Mouse (Mus musculus) lung, postnatal 4 days (tissue): Measurements from ENCODE around the gene Tmem189.
A peak's percentile ranks its signal among the peaks of the same experiment; 100 is the strongest.

Source experiments
- DNase-seq, 2 experiments: peaks; one replicate each; pipeline ENCODE4 v3.0.0; 2021

Gene Tmem189

DNA sequence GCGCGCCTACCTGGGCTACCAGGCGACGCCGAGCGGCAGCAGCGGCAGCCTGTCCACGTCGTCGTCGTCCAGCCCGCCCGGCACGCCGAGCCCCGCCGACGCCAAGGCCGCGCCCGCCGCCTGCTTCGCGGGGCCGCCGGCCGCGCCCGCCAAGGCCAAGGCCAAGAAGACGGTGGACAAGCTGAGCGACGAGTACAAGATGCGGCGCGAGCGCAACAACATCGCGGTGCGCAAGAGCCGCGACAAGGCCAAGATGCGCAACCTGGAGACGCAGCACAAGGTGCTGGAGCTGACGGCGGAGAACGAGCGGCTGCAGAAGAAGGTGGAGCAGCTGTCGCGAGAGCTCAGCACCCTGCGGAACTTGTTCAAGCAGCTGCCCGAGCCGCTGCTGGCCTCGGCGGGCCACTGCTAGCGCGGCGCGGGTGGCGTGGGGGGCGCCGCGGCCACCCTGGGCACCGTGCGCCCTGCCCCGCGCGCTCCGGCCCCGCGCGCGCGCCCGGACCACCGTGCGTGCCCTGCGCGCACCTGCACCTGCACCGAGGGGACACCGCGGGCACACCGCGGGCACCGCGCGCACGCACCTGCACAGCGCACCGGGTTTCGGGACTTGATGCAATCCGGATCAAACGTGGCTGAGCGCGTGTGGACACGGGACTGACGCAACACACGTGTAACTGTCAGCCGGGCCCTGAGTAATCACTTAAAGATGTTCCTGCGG lies at the start of gene Tmem189:
Gene Tmem189, minus strand, starts transcription at position 322 of the 718 bp plus-strand sequence.
- DNase-seq, result peak; percentile 72 to 81

DNA sequence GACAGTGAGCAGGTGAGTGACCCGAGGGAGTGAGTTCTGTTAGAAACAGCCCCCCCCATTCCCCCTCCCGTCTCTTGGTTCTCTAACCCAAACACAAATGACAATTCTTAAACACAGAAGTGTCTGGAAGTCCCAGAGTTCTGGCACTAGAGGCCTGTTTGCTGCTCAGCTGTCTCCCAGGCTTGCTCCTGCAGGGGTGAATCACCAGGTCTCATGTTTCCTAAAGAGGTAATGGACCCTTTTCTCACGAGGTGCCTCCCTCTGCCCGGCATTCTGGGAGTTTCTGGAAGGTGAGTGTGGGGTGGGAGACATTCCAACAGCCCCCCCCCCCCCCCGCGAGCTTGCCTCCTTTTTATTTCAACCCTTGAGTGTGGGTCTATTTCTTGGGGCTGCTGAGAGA lies 49.4 kb upstream of the Tmem189 start:
- no peak for DNase-seq

DNA sequence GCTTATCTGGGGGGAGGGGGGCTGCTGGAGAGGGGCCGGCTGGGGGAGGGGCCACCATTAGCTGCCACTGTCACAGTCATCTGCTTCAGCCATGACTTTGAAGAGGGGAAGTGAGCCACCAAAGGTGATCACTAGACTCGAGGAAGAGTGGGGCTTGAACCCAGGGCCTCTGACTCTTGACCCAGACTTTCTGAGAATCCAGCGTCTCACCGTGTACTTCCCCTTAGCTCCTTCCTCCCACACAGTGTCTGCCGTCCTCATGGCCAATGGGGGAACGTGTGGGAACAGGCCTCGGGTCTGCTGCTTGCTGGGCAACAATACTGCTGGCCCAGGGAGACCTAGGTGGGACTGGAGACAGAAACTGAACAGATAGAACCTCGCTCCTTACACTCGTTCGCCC lies 45.2 kb upstream of the Tmem189 start:
- DNase-seq, result peak in 1 of 2 experiments; percentile 52

DNA sequence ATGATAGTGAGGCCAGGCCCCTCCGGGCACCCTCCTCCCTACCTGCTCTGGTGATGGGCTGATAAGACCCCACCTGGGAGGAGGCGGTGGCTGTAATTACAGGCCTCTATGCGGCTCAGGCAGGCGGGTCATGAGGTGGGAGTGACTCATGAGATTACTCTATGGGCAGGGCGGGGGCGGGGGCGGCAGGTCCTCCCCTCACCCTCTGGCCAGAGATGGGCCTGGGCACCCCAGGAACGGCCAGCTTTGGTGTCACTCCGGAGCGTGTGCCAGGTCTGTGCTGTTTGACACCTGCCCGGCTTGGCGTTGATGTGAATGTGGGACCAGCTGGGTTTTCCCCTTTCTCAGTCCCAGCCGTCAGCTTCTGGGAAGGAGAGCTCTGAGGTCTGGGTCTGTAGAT lies 41.5 kb upstream of the Tmem189 start:
- no peak for DNase-seq

DNA sequence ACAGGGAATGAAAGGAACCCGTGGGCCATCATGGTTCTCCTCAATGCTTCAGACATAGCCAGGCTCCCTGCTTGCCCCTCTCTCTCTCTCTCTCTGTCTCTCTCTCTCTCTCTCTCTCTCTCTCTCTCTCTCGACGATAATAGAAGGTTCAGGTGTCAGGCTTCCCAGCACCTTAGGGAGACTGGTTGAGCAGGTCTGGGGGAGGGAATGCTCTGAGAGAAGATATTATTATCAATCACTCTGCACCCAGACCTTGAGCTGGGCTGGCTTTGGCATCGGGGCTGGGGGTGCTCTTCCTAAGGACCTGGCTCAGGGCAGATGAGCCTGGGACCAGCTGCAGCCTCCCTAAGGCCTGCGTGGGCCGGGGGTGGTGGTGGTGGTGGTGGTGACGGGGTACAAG lies 40.4 kb upstream of the Tmem189 start:
- DNase-seq, result no peak

DNA sequence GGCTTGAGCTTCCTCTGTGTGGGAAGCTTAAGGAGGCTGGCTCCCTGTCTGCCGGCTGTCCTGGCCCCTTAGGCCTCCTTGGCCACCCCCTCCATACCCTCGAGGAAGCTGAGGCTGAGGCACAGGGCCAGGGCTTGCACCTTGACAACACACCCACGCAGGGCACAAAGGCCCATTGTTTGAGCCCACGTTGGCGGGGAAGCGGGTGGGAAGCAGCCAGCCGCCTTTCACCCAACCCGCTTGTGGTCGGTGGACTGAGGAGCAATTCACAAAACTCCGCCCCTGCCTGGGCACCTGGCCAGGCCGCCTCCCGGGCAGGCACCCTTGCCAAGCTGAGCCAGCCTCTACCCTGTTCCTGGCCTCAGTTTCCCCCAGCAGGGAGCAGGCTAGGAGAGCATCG lies 37.5 kb upstream of the Tmem189 start:
- peak; percentile 72 to 75 for DNase-seq

DNA sequence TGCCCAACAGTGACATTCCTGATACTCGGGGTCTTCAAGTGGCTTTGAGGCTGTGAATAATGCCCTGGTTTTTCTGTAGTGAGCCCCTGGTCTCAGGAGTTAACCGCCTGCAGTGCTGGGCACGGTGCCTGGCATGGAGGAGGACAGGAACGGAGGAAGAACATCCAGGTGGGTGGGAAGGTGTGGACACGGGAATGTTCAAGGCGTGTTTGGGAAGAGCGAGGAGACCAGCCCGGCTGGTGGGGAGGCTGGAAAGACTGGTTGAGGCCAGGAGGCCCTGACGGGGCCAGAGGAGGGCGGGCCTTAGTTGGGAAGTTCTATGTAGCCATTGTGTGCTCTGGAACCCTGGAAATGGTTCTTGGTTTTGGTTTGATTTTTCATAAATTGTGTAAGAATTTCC lies 36.3 kb upstream of the Tmem189 start:
- DNase-seq, result no peak

DNA sequence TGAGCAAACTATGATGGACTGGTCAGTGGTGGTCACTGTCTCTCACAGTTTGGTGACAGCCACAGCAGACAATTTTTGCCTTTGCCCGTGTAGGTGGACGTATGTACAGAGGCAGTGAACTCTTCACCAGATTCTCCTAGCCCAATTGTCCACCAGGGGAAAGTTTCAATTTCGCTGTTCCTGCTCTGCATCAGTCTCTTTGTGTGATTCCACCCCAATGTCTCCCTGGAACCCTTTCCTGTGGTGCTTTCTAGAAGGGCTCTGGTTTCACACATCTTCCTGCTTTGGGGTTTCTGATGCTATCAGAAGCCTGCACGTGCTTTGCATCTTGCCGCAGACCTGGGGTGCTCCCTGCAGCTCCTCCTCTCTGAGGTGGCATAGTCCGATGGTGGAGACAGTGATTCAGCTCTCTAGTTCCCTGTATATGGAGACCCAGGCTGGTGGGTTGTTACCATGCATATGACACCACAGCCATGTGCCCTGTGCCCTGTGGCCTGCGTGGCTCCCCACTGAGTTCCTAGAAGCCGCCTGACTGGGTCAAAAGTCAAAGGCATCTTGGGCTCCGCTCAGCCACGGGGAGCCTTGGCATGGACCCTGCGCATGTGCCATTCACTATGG lies 34.1 kb upstream of the Tmem189 start:
- DNase-seq, result peak; percentile 47 to 58

DNA sequence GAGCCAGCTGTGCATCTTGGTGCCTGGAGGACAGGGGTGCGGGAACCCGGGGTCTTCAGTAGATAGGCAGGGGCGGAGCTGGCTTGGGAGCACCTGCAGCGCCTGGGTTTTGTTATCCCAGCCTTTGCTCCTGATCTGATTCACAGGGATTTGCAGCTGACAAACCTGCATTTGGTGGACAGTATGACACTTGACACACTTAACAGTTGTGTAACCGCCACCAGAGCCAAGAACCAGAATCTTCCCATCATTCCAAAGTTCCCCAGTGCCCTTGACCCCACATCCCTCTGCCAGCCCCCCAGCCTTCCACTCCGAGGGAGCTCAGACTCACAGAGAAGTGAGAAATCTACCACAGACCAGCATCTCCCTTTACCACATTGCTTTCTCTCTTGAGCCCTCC lies 32.9 kb upstream of the Tmem189 start:
- DNase-seq, result no peak

DNA sequence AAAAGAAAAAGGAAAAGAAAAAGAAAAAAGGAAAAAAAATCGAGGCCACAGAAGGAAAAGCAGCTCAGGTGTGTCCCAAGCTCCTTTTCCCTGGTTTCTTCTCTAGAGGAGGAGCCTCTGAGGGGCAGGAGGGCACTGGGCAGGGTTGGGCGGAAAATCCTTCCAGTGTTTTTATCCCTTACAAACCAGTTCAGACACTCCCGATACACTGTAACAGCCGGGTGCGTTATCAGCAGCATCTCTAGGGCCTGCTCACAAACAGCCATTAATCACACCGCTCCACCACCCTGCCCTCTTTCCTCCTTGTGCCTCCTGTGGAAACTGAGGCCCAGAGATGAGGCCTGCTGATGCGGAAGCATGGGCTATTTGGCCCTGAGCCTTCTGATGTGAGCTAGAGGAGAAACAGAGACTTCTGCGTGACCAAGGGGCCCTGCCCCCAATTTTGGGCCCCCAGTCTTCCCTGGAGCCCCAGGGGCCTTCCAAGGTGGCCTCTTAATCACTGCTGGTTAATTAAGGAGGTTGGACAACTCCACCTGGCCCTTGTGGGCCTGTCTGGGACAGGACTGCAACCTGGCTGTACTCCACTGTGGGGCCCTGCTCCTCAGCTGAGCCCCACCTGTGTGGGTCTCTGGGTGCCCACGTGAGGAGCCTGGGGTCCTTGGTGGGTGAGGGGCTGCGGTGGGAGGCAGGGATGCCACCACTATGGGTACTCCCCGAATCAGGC lies 31.7 kb upstream of the Tmem189 start:
- no peak for DNase-seq

DNA sequence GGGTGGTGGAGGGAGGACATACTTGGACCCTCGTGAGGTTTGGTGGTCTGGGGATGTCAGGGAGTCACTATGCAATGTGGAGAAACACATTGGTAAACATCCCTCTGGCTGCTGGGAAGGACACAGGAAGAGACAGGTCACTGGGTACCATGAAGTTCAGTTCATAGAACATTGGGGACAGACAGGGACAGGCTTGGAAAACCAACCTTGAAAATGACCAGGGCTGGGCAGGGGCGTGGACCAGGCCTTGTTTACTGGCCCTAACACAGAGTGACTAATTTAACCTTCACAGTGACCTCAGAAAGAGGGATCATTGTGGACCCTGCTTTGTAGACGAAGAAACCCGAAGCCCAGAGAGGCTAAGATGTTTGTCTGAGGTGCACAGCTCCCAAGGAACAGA lies 29.9 kb upstream of the Tmem189 start:
- DNase-seq, result no peak

DNA sequence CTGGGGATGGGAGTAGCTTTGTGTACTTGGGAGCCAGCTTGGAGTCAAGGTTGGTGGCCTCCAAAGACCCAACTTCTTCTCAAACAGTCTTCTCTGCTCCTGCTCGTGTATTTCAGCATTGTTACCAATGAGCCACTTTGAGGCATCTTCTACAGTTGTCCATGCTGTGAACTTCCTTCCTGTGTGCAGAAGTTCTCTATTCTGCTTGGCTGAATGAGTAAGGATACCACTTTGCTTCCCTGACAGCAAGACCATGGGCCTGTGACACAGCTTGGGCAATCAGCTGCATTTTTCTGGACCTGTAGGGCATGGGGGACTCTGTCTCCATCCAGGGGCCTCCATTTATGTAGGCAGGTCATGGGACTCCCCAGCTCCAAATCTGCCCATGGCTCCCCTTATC lies 27.6 kb upstream of the Tmem189 start:
- DNase-seq, result no peak

DNA sequence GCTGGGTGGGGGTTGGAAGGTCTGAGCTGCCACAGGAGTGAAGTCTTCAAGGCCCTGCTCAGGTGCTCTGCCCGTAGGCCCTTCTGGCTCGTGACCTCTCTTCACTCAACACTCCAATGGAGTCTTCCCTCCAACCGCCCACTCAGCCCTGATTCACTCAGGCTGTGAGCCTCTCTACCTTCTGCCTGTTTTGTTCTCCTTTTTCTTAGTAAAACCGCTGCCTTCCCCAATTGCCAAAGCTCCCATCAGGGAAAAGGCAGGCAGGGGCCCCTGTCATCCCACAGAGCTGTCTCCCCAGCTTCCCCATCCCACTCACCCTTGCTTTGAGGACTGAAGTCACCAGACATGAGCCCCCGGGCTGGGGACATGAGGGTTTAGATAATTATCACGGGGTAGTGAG lies 25.4 kb upstream of the Tmem189 start:
- peak; percentile 49 to 60 for DNase-seq

DNA sequence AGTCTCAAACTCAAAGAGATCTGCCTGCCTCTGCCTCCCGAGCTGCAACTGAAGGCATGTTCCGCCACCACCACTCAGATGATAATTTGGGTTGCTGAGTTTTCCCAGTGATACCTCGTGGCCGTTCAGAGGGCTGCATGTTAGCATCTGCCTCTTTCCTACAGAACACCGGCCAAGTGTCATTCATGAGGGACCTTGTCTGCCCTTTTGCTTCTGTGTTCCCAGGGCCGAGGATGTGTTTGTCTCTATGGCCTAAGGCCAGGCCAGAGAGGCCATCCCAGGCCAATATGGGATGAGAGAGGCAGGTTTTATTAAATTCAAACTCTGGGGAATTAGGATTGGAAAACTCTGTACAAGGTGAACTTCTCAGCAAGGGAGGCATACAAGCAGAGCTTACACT lies 24.7 kb upstream of the Tmem189 start:
- DNase-seq, result no peak

DNA sequence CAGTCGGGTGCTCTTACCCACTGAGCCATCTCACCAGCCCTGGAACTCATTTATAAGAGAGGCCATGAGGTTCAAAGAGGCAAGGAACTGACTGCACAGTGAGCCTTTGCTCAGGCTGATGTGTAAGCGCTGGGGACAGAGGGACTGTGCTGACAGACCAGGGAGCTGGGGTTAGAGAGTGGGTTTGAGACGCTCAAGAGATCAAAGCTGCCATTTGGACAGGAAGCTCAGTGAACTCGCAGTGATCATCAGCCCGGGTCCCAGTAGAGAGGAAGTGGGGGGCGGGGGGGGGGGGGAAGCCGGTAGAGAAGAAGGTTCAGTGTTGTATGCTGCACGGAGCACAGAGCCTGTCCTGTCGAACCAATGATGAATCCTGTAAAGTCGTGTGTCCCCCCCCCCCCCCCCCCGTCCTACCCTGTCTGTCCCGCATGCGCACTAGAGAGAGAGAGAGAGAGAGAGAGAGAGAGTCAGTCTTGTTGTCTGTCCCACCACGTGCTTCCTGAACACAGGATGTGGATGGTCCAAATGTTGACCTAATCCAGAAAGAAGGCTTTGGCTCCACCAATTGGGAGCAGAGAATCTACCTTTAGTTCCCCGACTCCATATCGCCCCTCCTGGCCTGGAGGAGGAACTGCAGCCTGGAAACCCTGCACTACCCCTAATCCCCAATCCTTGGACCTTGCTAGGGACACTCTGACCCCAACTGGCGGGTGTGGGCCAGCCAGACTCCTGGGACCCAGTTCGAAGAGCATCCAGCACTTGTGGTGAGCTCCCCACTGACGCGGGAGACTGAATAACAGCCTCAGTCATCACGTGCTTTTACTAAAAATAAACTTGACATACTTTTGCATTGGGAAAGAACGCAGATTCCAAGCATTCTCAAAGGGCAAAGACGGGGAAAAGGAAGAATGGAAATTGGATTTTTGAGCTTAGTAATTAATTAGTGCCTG lies 23.5 kb upstream of the Tmem189 start:
- DNase-seq, result peak; percentile 77

DNA sequence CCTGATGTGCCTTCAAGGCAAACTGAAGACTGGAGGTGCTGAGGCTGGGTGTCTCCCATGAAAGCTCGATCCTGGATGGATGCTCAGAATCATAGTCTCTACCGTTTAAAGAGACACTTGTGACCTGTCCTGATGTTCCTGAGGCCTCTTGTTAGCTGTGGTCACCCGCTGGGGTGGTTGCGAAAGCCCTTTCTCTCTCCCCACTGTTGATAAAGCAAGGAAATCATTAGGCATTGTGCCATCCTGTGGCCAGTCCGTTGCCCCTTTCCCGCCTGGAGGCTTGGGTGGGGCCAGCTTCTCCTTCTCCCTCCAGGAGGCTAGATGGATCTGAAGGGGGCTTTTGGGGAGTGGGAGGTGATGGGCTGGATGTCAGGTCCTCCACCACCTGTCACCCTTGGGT lies 21.0 kb upstream of the Tmem189 start:
- DNase-seq, result no peak

DNA sequence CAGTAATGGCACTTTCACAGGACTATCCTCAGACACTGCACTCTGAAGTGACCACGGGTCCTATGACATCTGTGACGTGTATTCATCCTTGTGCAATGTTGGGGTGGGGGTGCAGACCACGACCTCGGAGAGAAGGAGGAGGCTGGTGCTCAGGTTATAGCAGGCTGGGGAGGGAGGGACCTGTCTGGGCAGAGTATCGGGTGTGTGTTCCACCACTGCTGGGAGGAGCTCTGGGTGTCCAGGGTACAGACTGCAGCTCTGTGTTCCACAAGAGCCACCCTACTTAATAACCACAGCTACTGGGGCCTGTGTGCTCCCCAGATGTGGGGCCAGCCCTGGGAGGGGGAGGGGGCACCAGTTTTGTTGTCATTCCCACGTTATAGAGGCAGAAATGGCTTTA lies 20.3 kb upstream of the Tmem189 start:
- DNase-seq, result no peak

DNA sequence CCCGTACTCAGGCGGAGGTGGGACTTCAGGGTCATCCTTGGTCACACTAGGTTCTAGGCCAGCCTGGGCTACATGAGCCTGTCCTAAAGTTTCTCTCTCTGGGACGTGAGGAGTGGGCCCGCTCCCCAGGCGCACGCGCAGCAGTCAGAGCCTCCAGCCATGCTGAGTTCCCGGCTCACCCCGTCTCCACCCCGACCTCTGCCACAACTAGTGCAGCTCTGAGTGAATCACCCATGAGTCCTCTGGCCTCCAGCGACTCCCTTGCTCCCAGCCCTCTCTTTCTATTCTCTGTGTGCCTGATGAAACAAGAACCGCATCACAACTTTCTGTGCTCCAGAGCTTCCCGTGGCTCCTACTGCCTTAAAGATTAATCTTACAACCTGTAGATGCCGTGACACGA lies 18.8 kb upstream of the Tmem189 start:
- DNase-seq, result no peak

DNA sequence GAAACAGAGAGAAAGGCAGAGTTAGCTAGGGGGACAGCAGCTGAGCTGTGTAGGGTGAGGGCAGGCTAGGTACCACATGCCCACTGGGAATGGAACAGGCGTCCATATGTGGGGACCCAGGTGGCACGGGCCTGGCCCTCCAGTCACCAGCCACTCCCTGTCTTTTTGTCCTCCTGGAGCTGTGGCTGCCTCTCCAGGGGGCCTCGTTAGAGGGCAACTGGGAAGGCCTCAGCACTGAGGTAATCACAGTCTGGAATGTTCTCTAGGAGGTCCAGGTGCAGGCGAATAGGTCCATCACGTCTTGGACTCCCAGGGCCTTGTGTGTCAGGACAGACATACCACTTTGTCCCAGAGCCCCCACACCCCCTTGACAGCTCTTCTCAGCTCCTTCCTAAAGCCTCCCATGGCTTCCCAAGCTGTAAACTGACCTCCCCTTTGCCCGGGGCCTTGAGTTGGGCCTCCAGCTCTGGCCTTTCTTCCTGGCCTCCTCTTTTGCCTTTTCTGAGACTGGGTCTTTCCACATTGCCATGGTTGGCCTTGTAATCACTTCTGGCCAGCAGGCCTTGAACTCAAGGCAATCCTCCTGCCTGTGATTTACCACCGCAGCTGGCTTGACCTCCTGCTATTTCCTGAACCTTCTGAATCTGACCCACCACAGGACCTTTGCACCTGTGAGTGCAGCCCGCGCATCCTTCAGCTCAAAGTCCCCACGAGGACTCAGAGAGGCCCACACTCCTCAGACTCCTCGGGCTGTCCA lies 16.7 kb upstream of the Tmem189 start:
- DNase-seq, result no peak

DNA sequence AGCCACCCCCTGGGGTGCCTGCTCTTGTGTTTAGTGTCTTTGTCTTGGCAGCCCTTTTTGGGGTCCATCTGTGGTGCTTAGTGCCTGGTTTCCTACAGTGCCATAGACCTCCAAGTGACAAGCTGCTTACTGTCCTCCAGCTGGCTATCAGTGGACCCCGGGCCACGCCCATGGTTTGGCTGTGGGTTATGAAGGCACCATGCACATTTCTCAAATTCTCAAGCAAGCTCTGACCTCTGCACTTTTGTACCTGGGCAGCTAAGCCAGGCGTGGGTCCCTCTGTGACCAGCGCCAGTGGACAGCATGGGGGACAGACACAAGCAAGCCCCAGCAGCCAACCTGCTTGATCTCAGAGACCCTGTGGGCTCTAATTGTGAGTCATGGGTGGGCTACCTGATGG lies 14.8 kb upstream of the Tmem189 start:
- DNase-seq, result no peak

DNA sequence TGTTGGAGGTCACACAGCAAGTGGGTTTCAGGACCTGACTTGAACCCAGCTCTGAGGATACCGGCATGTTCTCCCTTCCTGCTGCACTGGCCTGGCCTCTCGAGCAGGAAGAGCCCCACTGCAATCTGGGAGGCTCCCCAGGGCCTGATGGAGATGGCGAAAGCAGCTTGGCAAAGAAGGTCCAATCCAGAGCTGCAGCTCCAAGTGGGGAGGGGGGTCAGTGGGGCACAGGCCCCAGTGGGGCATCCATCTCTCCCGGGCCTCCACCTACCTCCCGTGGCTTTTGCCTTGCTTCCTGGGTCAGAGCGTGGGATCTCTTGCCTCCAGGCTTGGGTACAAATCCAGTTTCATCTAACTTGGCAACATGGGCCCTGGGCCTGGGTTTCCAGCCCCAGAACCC lies 12.5 kb upstream of the Tmem189 start:
- DNase-seq, result no peak

DNA sequence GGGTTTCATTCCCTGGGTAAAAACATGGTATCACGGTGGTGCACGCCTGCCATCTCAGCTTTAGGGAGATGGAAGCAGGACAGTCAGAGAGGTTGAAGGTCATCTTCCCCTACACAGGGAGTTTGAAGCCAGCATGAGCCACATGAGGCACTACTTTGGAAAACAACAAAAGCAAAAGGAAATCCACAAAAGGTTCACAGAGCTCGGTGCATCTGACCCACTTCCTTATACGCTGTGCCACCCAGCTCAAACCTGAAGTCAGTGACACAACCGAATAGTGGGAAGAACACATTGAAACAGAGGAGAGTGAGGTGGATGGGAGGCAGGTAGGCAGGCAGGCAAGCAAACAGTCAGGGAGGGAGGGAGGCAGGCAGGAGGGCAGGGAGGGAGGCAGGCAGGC lies 11.8 kb upstream of the Tmem189 start:
- no peak for DNase-seq
